Mouse (Mus musculus): ENCODE measurements at regions not wholly inside any gene's neighbourhood (a gene's known extent, or its start where the extent isn't known, plus 50 kb on each side); places are given as distances from the start of the nearest gene placed in this dataset.
A peak's percentile ranks its signal among the peaks of the same experiment; 100 is the strongest.
"Not testable (repeated sequence)": the region's sequence is repeated elsewhere in the genome, so short reads cannot be mapped to it uniquely, and the experiment has no call there.

- no peak for DNase-seq
Measured at GRCm38 (mm10) chr3:22285904-22286303, 209.5 kb downstream of the Tbl1xr1 start.

- DNase-seq, result no peak
Measured at GRCm38 (mm10) chr3:22293466-22293865, 217.0 kb downstream of the Tbl1xr1 start.

GRCm38 (mm10) chr3:22294081-22294480 lies 217.6 kb downstream of the Tbl1xr1 start:
- DNase-seq, result not testable (repeated sequence)

GRCm38 (mm10) chr3:22296925-22297324 lies 220.5 kb downstream of the Tbl1xr1 start:
- not testable (repeated sequence) for DNase-seq

- DNase-seq, result not testable (repeated sequence)
Measured at GRCm38 (mm10) chr3:22297831-22298230, 221.4 kb downstream of the Tbl1xr1 start.

GRCm38 (mm10) chr3:22300553-22300952 lies 224.1 kb downstream of the Tbl1xr1 start:
- no peak for DNase-seq

GRCm38 (mm10) chr3:22301991-22302517 lies 225.6 kb downstream of the Tbl1xr1 start:
- DNase-seq, result no peak

- no peak for DNase-seq
Measured at GRCm38 (mm10) chr3:22304145-22304544, 227.7 kb downstream of the Tbl1xr1 start.

- peak in 1 of 2 experiments; percentile 39 for DNase-seq
Measured at GRCm38 (mm10) chr3:22306624-22307023, 230.2 kb downstream of the Tbl1xr1 start.

GRCm38 (mm10) chr3:22308962-22309361 lies 232.5 kb downstream of the Tbl1xr1 start:
- peak; percentile 54 to 68 for DNase-seq

- no peak for DNase-seq
Measured at GRCm38 (mm10) chr3:22316466-22317185, 240.2 kb downstream of the Tbl1xr1 start.

- not testable (repeated sequence) for DNase-seq
Measured at GRCm38 (mm10) chr3:22320425-22320824, 244.0 kb downstream of the Tbl1xr1 start.

- DNase-seq, result no peak
Measured at GRCm38 (mm10) chr3:22331240-22331639, 254.8 kb downstream of the Tbl1xr1 start.
